Mouse (Mus musculus): ENCODE data around the gene Rchy1. TPM values are rescaled to one million over a fixed set of nuclear protein-coding genes. Genes with fewer than 3 reads are reported as not detected.

Gene Rchy1
- polyA plus RNA-seq (2012), result 0.61 and 0.66 TPM in 2 replicates

GRCm38 (mm10) chr5:91962639-91963440 is at the start of gene Rchy1:
Rchy1 (minus strand) TSS chr5:91963068.
- H3K9me3 ChIP-seq (ENCODE audit: control insufficient read depth, low read length), result no peaks in the 10 kb centered on the region
- TF ChIP-seq GATA1 (IDR thresholded peaks at IDR 0.05; ENCODE audit: low read length) (no peak), TAL1 (IDR thresholded peaks at IDR 0.05; ENCODE audit: low read length) (no peak)

DNA sequence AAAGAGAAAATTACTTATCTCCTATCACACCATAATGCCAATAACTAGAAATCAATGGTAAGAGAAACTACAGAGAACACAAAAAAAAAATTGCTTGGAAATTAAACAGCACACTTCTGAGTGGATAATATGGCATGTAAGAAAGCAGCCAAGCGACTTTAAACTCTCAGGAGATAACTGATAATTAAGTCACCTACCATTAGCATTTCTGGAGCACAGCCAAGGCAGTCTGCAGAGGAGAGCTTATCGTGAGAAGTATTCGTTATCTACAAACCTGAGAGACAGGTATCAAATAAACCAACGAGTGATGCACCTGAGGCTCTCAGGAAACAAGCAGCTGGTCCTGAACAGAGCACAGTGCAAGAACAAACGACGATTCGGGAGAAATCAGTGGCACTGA is 48.9 kb upstream of the Rchy1 start:
- TF ChIP-seq TAL1 (IDR thresholded peaks at IDR 0.05; ENCODE audit: low read length), result no peak
- no peak for TF ChIP-seq GATA1 (IDR thresholded peaks at IDR 0.05; ENCODE audit: low read length)
- Histone ChIP-seq H3K4me1 (ENCODE audit: control insufficient read depth) (peaks cover 3% of the 10 kb centered on the region), H3K36me3 (ENCODE audit: control insufficient read depth) (no peaks in the 10 kb centered on the region), H3K4me3 (replicated peaks) (no peak overlapping the region), H3K27me3 (ENCODE audit: control insufficient read depth) (no peaks in the 10 kb centered on the region; the same call in 1 of the 2 replicates), H3K9me3 (ENCODE audit: control insufficient read depth, low read length) (no peaks in the 10 kb centered on the region)

More at GRCm38 (mm10) chr5:91962639-91963440, at the start of gene Rchy1:
- H3K36me3 ChIP-seq (ENCODE audit: control insufficient read depth), result peaks cover 20% of the 10 kb centered on the region
- H3K4me1 ChIP-seq (ENCODE audit: control insufficient read depth), result peaks cover 47% of the 10 kb centered on the region
- H3K27me3 ChIP-seq (ENCODE audit: control insufficient read depth), result no peaks in the 10 kb centered on the region
- H3K4me3 ChIP-seq (replicated peaks), result peak within 1 kb of the TSS; percentile 79

- H3K27me3 ChIP-seq (ENCODE audit: control insufficient read depth), result no peaks in the 10 kb centered on the region; the same call in 1 of the 2 replicates
- H3K36me3 ChIP-seq (ENCODE audit: control insufficient read depth), result no peaks in the 10 kb centered on the region
- peaks cover 3% of the 10 kb centered on the region for H3K4me1 ChIP-seq (ENCODE audit: control insufficient read depth)
- no peak overlapping the region for H3K4me3 ChIP-seq (replicated peaks)
- TF ChIP-seq GATA1 (IDR thresholded peaks at IDR 0.05; ENCODE audit: low read length) (no peak), TAL1 (IDR thresholded peaks at IDR 0.05; ENCODE audit: low read length) (no peak)
- H3K9me3 ChIP-seq (ENCODE audit: control insufficient read depth, low read length), result no peaks in the 10 kb centered on the region
These were observed 47.0 kb upstream of the Rchy1 start for GRCm38 (mm10) chr5:92009827-92010226.

DNA sequence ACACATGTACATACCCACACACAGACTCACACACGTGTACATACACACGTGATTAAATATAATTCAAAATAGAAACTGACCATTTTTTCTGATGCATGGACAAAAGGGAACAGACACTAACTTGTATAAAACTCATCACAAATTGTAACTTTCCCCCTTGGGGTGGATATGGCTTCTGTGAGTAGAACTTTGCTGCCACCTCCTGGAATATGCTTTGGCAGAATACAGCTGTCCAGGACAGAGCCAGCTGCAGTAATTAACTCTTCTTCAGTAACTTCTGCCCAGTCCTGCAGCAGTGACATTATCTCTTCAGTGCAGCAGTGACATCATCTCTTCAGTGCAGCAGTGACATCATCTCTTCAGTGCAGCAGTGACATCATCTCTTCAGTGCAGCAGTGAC is 40.1 kb upstream of the Rchy1 start:
- Histone ChIP-seq H3K9me3 (ENCODE audit: control insufficient read depth, low read length) (peaks cover 5% of the 10 kb centered on the region; the same call in 1 of the 2 replicates), H3K4me3 (replicated peaks) (no peak overlapping the region), H3K36me3 (ENCODE audit: control insufficient read depth) (no peaks in the 10 kb centered on the region), H3K4me1 (ENCODE audit: control insufficient read depth) (no peaks in the 10 kb centered on the region), H3K27me3 (ENCODE audit: control insufficient read depth) (no peaks in the 10 kb centered on the region)
- TF ChIP-seq GATA1 (IDR thresholded peaks at IDR 0.05; ENCODE audit: low read length) (no peak), TAL1 (IDR thresholded peaks at IDR 0.05; ENCODE audit: low read length) (no peak)

- H3K4me3 ChIP-seq (replicated peaks), result no peak overlapping the region
- no peaks in the 10 kb centered on the region for H3K4me1 ChIP-seq (ENCODE audit: control insufficient read depth)
- H3K36me3 ChIP-seq (ENCODE audit: control insufficient read depth), result no peaks in the 10 kb centered on the region
- TF ChIP-seq GATA1 (IDR thresholded peaks at IDR 0.05; ENCODE audit: low read length) (no peak), TAL1 (IDR thresholded peaks at IDR 0.05; ENCODE audit: low read length) (no peak)
- H3K9me3 ChIP-seq (ENCODE audit: control insufficient read depth, low read length), result peaks cover 5% of the 10 kb centered on the region; the same call in 1 of the 2 replicates
- H3K27me3 ChIP-seq (ENCODE audit: control insufficient read depth), result no peaks in the 10 kb centered on the region
These were observed 37.9 kb upstream of the Rchy1 start for GRCm38 (mm10) chr5:92000770-92001169.

DNA sequence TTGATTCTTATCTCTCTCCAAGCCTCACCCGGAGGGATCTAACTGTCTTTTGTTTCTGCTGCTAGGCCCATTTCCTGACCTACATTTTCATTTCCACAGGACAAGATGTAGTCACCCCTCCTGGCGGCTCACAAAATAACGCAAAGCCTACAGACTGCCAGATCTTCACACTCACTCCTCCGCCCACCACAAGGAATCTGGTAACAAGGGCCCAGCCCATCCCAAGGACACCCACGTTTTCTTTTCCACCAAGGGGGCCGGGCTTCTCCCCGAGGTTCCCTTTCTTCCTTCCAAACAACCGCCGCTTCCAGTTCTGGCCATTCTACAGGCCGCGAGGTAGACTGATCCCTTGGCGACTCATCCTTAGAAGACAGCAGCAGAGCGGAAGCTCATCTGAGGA is 31.7 kb upstream of the Rchy1 start:
- Histone ChIP-seq H3K4me3 (replicated peaks) (no peak overlapping the region), H3K4me1 (ENCODE audit: control insufficient read depth) (no peaks in the 10 kb centered on the region), H3K27me3 (ENCODE audit: control insufficient read depth) (no peaks in the 10 kb centered on the region), H3K9me3 (ENCODE audit: control insufficient read depth, low read length) (0 out of 2 replicates have a peak, but pooled peaks cover 3% of the 10 kb centered on the region), H3K36me3 (ENCODE audit: control insufficient read depth) (no peaks in the 10 kb centered on the region)
- no peak for TF ChIP-seq TAL1 (IDR thresholded peaks at IDR 0.05; ENCODE audit: low read length)
- TF ChIP-seq GATA1 (IDR thresholded peaks at IDR 0.05; ENCODE audit: low read length), result no peak

GRCm38 (mm10) chr5:91993061-91993460 is 30.2 kb upstream of the Rchy1 start:
- no peak for TF ChIP-seq GATA1 (IDR thresholded peaks at IDR 0.05; ENCODE audit: low read length)
- TF ChIP-seq TAL1 (IDR thresholded peaks at IDR 0.05; ENCODE audit: low read length), result no peak
- no peaks in the 10 kb centered on the region for H3K27me3 ChIP-seq (ENCODE audit: control insufficient read depth)
- H3K4me1 ChIP-seq (ENCODE audit: control insufficient read depth), result no peaks in the 10 kb centered on the region
- H3K9me3 ChIP-seq (ENCODE audit: control insufficient read depth, low read length), result no peaks in the 10 kb centered on the region
- H3K4me3 ChIP-seq (replicated peaks), result no peak overlapping the region
- no peaks in the 10 kb centered on the region for H3K36me3 ChIP-seq (ENCODE audit: control insufficient read depth)

GRCm38 (mm10) chr5:91991191-91991937 is 28.5 kb upstream of the Rchy1 start:
- TF ChIP-seq GATA1 (IDR thresholded peaks at IDR 0.05; ENCODE audit: low read length) (no peak), TAL1 (IDR thresholded peaks at IDR 0.05; ENCODE audit: low read length) (no peak)
- no peaks in the 10 kb centered on the region for H3K4me1 ChIP-seq (ENCODE audit: control insufficient read depth)

GRCm38 (mm10) chr5:91989261-91989660 is 26.4 kb upstream of the Rchy1 start:
- Histone ChIP-seq H3K36me3 (ENCODE audit: control insufficient read depth) (no peaks in the 10 kb centered on the region), H3K9me3 (ENCODE audit: control insufficient read depth, low read length) (no peaks in the 10 kb centered on the region), H3K27me3 (ENCODE audit: control insufficient read depth) (no peaks in the 10 kb centered on the region), H3K4me3 (replicated peaks) (no peak overlapping the region), H3K4me1 (ENCODE audit: control insufficient read depth) (no peaks in the 10 kb centered on the region)
- TF ChIP-seq TAL1 (IDR thresholded peaks at IDR 0.05; ENCODE audit: low read length), result no peak
- no peak for TF ChIP-seq GATA1 (IDR thresholded peaks at IDR 0.05; ENCODE audit: low read length)

More at GRCm38 (mm10) chr5:91991191-91991937, 28.5 kb upstream of the Rchy1 start:
- no peaks in the 10 kb centered on the region for H3K9me3 ChIP-seq (ENCODE audit: control insufficient read depth, low read length)
- H3K36me3 ChIP-seq (ENCODE audit: control insufficient read depth), result no peaks in the 10 kb centered on the region
- H3K4me3 ChIP-seq (replicated peaks), result no peak overlapping the region
- H3K27me3 ChIP-seq (ENCODE audit: control insufficient read depth), result no peaks in the 10 kb centered on the region

Measured in erythroblast, embryonic 14.5 days (primary cell).